Mouse (Mus musculus) CD8-positive naive resting alpha-beta T cell, adult 57 days (primary cell): ENCODE measurements around the gene Fbxl15. TPM values are rescaled to one million over a fixed set of nuclear protein-coding genes. Genes with fewer than 3 reads are reported as not detected.

Source experiments
- total RNA-seq: library from RNA; stranded (reverse); gene quantifications from one replicate; pipeline ENCODE4 v1.2.4, GENCODE M21; 2023

Gene Fbxl15
- total RNA-seq, result 3.6 TPM

DNA sequence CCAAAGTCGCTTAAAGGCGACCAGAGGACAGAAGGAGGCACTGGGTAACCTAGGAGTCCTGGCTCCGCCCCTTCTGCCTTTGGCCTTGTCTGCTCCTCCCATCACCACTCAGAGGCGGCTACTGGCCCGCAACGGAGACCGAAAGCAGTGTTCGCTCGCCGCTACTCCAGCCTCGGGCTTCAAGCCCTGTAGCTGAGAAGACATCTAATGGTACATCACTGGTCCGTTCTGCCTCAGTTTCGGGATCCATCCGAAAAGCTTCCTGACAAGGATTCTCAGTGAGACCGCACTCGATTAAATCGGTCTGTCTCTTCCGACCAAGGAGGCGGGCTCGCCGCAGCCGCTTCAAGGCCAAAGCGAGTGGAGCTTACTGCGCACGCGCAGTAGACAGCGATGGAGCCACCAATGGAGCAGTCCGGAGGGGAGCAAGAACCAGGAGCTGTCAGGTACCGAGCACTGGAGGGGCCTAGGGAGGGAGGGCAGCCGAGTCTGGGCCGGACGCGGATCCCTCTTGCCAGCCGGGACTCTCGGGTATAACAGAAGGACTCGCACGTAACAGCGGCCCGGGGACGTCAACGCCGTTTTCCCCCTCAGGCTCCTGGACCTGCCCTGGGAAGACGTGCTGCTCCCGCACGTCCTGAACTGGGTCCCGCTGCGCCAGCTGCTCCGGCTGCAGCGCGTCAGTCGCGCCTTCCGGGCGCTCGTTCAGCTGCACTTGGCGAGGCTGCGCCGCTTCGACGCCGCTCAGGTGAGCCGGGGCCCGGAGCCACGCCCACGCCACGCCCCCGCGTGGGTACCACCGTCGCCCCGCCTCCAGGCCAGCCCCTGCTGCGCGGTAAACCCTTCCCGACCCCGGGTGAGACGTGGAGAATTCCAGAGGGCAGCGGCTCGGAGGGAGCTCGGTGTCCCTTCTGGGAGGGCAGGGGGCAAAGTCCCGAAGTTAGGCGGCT, at the start of gene Fbxl15:
Gene Fbxl15, plus strand, starts transcription at position 104 of the 950 bp plus-strand sequence.

DNA sequence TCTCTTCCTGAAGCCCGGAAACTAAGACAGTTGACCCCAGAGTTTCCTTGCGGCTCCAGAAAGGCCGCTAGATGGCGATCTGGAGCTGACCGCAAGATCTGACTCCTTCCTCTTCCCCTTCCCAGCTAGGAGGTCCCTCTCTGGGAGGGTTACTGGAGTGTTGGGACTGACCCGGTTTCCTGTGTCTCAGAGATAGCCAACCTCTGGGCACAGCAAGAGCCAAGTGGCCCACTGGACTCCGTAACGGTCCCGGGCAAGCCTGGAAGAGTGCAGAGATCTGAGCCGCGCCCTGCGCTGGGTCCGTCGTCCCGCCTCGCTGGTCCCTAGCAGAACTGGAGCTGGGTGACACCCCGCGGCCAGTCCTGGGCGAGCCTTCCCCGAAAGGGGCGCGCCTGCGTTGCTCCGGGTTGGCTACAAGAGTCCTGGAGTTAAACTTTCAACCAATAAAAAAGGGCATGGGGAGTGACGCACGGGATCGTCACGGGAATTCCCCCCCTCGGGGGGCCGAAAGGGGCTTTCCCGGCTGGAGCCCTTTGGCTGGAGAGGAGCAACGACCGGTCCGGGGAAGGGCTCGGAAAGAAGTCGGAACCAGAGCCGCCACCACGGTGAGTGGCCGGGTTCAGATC, 23.7 kb upstream of the Fbxl15 start, which contains the start of gene Nfkb2:
Gene Nfkb2, plus strand, starts transcription at position 105 of the 626 bp plus-strand sequence.

DNA sequence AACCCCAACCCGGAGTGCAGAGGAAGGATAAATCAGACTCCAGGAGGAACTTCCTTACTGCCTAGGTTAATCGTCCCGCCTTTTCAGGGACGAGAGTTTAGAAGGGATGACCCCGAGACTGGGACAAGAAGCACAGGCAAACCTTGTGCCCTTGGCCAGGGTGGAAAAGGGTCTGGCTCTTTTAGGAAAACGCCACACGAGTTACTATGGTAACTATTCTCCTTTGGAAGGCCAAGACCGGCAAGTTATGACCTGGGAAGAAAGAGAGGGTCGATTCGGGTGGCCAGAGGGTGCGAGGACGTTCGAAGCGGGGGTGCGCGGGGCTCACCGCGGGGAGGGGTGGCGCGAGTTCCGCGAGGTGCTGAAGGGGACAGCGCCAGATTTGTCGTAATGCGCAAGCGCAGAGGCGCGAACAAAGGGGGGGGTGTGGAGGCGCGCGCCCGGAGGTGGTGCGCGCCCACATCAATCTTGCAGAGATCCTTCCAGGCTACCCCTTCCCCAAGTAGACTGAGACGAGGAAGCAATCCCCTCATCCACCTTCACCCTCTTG, 1.2 kb upstream of the Fbxl15 start, which contains the start of gene Psd:
Gene Psd, minus strand, starts transcription at position 401 of the 550 bp plus-strand sequence.

DNA sequence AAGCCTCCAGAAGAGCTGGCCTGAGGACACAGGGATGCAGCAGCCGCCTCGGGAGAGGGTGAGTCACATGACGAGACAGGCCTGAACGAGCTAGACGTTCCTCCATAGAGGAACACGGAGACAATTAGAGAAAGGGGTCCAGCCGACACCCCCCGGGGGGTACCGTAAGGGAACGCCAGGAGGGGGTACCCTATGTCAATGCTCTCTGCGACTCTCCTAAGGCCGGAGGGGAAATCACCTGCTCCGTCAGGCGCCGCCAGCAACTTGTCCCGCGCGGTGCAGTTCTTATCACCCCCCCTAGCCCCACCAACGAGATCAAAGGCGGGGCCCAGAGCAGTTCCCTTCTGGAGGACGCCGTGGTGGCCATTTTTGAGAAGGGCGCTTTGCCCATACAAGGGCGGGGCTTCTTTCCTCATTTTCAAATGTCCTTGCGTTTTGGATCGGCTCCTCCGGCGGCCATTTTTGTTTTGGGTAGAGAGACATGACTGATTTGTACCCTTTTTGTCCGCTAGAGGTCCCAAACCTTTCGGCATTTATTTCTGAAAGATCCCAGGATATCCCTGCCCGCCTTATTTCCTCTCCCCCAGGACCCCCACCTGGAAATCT, 10.4 kb downstream of the Fbxl15 start, which contains the start of gene Cuedc2:
Gene Cuedc2, minus strand, starts transcription at position 372 of the 606 bp plus-strand sequence.

DNA sequence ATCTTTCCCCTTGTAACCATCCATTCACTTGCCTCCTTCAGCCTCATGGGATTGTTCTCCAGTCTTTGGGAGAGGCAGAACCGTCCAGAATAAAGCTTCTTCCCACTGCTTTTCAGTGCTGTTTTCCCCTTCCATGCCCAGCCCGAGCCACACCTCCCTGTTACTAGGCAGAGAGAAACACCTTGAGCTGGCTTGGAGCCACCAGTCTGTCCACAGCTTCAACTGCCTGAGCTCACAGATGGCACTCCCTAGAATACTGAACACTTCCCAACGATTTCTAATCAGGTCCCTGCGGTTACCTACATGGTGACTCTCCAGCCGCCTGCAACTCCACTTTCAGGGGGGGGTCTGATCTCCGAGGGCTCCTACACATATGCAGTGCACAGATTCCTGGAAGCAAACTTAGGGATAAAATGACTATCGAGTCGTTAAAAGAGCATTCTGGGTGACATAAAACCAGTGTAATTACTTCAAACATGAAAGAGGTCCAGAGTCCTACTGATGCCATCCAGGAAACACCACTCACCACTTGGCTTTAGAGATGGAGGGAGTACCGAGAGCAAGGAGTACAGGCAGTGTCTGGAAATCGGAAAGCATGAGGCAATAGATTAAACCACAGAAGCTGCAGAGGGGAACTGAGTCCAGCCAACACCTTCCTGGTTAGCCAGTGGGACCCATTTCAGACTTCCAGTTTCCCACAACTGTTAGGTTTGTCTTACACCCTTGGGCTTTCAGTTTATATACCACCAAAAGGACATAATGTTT, 22.4 kb downstream of the Fbxl15 start, which contains the start of gene 2310034G01Rik:
Gene 2310034G01Rik, minus strand, starts transcription at position 135 of the 765 bp plus-strand sequence.

Other genes with a start within 250 kb of the Fbxl15 start
- not detected for gene Elovl3, start 196.3 kb upstream of the Fbxl15 start, total RNA-seq
- not detected for gene Pitx3, start 179.9 kb upstream of the Fbxl15 start, total RNA-seq
- gene Gbf1, start 175.7 kb upstream of the Fbxl15 start, total RNA-seq, result 103 TPM
- 63.7 TPM for gene Nfkb2, start 23.9 kb upstream of the Fbxl15 start, total RNA-seq
- 1.8 TPM for gene Psd, start 1.0 kb upstream of the Fbxl15 start, total RNA-seq
- gene Cuedc2, start 10.5 kb downstream of the Fbxl15 start, total RNA-seq, result 38.3 TPM
- gene Mfsd13a, start 12.9 kb downstream of the Fbxl15 start, total RNA-seq, result 1.9 TPM
- not detected for gene 2310034G01Rik, start 22.1 kb downstream of the Fbxl15 start, total RNA-seq
- 88.7 TPM for gene Actr1a, start 67.6 kb downstream of the Fbxl15 start, total RNA-seq
- gene Sufu, start 68.7 kb downstream of the Fbxl15 start, total RNA-seq, result 35.1 TPM
- gene Trim8, start 173.5 kb downstream of the Fbxl15 start, total RNA-seq, result 54.3 TPM
- gene Arl3, start 245.0 kb downstream of the Fbxl15 start, total RNA-seq, result 18.2 TPM
- 12.9 TPM for gene Sfxn2, start 245.2 kb downstream of the Fbxl15 start, total RNA-seq